Mouse (Mus musculus) mouse trophoblast stem cell (cell line): ENCODE data around the gene Pik3r6.

Experiments used
- in situ Hi-C, 2 experiments: fragments of 300-500 bp; cut with MseI, MboI; formaldehyde crosslinking; loops; 2 replicates in 1 of 2; 3 replicates in 1 of 2; pipeline ENCODE4 v1.15.1; 2025

Pik3r6 gene

DNA sequence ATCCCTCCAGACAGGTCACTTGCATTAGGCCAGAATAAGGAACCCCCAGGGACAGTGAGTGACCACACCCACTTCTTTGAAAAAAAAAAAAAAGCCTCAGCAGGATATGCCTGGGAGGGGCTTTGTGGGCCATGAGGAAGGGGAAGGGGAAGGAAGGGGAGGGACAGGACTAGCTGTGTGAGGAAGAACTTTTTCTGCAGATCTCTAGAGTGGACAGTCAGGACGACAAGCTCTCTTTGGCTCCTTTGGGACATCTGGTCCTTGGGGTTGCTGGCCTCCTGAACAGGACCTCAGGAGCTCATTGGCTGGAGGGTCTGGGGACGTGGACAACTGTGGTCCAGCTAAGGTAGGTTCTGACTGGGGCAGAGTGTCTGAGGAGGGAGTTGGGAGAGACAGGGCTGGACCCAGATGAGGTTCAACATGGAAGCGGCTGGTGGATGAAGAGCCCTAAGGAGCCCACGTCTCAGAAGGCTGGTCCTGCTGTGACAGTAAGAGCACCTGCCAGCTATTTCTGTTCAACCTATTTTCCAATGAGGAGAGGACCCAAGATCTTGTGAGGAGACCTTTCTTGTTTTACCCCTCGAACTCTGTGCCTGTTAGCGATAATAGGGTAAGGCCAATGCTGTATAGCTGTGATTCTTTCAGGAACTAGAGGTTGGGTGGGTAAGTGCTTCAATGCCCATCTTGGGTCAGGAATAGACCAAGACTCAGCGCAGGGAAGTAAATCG, at the start of gene Pik3r6:
Pik3r6 (plus strand) TSS at position 118 of the 728 bp plus-strand sequence.
- in situ Hi-C loops = no loop called here

DNA sequence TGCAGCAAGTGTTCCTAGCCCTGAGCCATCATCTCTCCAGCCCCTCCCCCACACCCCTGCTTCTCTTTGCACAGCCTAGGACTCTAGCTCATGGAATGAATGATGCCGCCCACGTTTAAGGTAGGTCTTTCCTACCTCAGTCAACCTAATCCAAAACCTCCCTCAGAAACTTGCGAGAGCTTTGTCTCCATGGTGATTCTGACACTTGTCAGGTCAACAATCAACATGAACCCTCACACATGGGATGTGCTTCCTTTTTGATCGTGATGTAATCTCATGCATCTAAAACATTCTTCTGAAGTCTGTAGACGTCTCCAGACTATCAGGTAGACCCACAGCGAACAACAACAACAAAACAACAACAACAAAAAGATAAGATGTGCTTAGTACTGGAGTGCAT, 49.5 kb upstream of the Pik3r6 start:
- in situ Hi-C loops = no loop called here

DNA sequence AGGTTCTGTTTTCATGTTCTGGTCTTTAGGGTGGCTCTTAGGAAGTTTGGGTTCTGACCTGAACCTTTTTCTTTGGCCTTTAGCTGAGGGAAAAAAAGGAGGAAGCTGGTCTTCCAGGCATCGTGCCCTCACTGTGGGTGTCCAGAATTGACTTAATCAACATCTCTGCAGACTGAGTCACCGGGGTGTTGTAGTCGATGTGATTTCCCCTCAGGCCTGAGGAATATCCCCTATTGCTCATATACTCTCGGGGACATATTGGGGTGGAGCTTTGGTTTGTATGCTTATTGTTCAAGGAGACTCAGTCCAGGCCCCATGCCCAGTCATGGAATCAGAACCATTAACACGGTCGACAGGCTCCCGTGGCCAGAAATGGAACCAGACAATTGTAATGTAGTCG, 44.7 kb upstream of the Pik3r6 start:
- in situ Hi-C loops = no loop called here

DNA sequence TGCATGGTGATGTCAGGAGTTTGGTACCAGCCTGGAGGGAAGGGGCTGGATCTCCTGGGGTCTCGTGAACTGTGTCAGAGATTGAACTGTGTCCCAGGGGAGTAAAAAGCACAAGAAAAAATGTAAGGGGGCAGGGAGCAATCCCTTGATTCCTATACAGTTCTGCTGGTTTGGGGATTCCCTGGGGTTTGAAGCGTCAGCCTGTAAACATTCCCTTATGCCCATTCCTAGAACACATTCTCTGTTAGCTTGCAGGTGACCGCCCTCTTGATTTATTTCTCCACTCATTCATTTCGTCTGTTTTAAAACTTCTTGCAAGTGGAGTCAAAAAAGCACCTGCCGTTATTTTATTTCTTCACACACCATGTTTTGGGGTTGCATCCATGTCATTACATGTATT, 43.8 kb upstream of the Pik3r6 start:
- in situ Hi-C loops = no loop called here

DNA sequence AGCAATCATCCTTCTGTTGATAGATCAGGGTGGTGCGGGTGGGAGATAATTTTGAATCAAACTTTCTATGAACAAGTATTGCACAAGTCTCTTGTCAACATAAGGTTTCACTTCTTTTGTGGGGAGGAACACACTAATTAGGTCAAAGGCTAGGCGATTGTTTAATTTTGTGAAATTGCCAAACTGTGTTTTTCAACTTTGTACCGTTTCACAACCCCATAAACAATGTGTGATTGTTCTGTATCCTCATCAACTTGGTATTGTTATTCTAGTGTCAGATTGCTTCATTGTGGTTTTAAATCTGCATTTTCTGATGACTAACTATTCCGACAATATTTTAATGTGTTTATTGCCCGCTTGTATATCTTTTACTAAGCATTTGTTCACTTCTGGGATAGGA, 43.3 kb upstream of the Pik3r6 start:
- in situ Hi-C loops = no loop called here

DNA sequence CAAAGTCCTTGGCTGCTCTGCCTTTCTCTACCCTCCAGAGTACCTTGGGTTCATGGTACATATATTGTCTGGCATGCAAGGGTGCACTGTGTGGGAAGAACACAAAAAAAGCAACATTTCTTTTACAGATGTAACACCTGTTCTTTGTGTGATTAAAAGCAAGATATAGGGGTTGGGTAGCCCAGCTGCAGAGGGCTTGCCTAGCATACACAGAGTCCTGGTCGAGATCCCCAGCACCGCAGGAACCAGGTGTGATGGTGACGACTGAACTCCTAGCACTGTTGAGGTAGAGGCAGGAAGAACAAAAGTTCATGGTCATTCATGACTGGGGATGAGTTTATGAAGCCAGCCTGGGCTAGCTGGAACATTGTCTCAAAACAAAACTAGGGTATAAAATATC, 40.1 kb upstream of the Pik3r6 start:
- in situ Hi-C loops = no loop called here

DNA sequence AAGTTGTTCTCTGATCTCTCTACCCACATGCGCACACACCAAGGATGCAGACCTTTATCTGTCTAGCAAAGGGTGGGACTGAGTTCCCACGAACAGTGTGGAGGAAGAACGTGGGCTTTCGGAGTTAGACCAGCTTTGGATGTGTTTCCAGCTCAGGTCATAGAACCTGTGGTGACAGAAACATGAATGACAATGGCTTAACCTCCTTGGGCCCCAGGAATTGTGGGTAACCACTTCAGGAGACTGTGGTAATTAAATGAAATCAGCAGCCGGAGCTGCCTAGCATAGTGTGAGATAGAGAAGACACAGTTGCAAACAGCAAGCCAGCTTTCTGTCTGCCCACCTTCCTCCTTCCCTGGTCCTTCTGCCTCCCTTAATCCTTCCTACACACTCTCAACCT, 38.6 kb upstream of the Pik3r6 start:
- in situ Hi-C loops = no loop called here

DNA sequence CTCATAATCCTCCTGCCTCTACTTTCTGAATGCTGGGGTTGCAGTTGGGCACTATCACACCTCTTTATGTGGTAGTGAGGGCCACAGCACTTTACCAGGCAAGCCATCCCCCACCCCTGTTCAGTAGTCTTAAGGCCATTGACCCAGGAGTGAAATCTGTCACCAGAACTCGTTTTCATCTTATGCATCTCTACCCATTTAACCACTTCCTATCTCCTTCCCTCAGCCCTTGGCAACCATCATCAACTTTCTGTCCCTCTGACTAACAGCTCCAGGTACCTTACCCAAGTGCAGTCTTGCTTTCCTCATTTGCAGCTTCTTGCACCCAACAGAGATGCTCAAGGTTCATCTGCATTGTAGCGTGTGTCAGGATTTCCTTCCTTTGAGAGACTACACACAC, 37.7 kb upstream of the Pik3r6 start:
- in situ Hi-C loops = no loop called here

DNA sequence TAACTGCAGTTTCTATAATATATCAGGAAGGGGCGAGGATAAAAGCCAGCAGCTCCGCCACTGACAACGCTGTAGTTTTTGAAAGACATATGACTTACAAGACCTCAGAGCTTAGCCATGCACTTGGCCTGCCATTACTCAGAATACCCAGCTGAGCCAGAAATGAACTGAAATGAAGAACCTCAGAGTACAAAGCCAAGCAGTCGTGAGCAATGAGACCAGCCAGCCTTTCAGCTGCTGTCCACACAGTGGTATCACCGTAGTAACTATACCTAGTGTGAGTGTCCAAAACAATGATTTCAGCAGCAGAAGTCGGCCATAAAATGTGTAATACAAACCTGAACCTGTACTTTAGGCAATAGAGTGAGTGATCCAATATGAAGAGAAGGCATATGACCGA, 35.4 kb upstream of the Pik3r6 start:
- in situ Hi-C loops = no loop called here

DNA sequence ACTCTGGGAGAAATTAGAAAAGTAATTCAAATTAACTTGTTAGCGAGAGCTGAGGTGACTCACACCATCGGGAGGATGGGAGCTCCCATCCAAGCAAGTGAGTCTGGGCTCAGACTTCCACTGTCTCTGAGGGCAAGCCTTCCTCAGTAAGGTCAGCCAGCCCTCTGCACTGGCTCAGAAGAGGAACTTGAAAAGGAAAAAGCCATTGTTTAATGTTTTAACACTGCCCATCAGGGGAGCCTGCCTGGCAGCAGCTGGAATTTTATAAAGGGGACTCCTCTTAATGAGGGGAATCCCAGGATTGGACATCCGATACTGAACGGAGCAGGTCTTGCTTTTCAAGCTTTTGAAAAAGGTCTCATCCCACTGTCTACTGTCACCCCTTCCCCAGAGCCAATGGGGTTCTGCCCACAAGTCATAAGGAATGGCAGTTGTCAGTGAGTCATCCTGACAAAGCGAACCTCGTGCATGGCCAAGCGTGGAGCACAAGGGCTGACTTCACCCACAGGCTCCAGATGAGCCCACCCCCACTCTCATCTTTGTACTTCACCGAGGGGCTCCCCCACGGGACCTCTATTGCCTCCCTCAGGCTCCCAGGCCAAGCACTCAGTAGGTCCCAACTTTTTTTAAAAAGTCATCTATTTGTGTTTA, 34.7 kb upstream of the Pik3r6 start:
- in situ Hi-C loops = no loop called here

DNA sequence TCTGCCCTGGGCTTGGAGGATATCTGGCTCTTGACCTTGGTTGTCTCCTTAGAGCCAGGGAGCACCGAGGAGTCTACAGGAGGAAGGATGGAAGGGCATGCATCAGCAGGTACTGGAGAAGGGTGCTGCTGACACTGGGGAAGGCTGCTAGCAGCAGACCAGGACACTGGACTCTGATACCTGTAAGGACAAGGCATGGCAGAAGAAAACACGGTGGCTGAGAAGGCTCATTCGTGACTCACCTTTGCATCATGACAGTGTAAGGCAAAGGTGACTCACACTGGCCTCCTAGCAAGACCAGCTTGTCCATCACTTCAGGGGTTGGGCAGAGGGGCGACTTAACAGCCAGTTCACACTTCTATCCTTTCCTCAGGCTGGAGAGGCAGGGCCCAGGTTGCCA, 33.9 kb upstream of the Pik3r6 start:
- in situ Hi-C loops = no loop called here

DNA sequence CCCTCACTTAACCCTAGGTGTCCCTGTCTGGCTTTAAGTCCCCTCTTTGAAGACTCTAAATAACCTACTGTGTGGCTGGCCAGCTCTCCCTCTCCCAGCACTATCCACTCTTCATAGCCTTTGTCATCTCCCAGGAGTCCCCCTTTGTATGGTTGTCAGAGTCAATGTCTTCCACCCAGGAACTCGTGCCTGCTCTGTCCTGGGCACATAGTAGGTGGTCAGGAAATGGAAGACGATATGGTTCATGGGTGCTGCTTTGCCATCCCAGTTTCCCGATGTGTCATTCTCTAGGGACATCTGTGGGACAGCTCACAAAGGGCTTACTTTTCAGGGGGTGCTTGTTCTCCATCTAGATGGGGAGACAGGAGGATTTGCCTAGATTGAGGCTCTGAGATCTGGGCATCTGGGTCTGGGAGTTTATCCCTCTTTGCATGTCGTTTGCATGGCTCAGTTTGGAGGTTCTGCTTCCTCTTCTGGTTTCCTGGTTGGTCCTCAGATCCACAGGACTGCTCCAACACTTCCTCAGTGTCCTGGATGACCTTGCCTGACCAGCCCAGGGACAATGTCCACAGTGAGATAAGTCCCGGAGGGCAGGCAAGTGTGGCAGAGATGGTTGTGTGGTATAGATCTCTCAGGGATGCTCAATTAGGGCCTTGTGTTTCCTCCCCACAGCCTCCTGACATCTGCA, 30.5 kb upstream of the Pik3r6 start:
- in situ Hi-C loops = no loop called here

DNA sequence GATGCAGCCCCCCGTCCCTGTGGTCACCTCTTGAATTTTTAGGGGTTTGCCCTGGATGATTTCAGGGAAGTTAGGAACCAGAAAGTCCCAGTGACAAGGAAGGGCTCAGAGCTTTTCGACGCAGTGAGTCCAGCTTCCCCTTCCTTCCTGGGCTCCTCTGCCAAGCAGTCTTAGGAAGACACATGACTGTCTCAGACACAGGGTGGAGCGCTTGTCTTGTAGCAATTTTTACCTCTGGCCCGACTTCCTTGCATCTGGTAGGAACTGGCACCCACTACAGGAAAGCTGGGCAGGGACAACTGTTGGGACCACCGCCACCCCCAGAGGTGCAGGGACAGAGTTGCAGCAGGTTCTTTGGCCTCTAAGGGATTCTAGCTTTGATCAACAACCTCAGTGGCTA, 28.2 kb upstream of the Pik3r6 start:
- in situ Hi-C loops = no loop called here

DNA sequence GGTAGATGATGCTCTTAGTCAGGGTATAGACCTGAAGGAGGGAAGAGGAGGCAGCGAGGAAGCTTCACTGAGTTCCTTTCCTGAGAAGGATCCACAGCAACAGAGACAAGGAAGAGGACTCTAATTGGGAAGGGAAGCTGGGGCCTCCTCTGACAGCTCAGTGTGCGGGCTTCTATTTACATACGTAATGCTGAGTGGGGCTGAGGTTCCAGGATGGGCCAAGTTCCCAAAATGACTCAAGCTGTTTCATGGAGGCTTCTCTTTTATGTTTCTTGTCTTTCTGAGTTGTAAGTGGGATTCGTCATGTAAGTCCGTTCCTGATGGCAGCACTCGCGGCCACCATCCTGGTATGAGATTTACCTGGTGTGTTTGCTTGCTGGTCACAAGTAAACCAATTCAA, 27.1 kb upstream of the Pik3r6 start:
- in situ Hi-C loops = no loop called here

DNA sequence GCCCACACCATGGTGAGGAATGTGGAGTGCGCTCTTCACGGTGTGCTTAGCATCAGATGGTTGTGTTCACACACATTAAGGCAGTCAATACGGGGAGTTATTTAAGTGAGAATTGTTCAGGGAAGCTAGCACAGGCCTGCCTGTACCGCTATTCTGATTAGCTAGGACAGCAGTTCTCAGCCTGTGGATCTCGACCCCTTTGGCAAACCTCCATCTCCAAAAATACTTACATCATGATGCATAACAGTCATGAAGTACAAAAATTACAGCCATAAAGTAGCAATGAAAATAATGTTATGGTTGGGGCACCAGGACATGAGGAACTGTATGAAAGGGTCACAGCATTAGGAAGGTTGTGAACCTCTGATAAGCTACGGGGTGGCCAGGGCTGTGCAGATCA, 25.2 kb upstream of the Pik3r6 start:
- in situ Hi-C loops = no loop called here

DNA sequence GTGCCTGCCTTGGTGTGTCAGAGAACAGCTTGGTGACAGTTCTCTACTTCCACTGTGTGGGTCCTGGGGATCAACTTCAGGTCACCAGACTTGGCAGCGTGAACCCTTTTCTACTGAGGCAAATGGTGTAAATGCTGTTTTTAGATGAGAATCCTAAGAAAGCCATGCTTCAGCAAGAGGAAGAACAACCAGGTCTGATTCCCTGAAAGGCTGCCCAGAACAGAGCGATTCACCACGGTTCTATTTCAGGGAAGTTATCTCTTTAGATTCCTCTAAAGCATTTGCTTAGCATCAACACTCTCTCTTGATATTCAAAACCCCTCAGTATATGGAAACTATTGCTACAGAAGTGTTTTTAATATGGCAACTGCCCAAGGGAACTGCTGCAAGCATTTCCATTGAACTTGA, 24.2 kb upstream of the Pik3r6 start:
- in situ Hi-C loops = no loop called here

DNA sequence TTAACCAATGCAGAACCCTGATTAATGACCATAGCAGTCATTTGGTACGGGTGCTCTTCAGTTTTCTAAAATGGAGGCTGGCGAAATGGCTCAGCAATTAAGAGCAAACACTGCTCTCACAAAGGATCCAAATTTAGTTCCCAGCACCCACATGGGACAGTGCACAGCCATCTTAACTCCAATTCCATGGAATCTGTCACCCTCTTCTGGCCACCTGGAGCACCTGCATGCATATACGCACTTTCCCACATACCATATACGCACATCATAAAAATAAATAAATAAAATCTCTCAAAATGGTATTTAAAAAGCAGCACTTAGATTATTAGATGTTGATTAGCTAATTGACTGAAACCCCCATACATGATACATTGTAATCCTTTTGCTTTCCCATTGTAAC, 22.2 kb upstream of the Pik3r6 start:
- in situ Hi-C loops = no loop called here

DNA sequence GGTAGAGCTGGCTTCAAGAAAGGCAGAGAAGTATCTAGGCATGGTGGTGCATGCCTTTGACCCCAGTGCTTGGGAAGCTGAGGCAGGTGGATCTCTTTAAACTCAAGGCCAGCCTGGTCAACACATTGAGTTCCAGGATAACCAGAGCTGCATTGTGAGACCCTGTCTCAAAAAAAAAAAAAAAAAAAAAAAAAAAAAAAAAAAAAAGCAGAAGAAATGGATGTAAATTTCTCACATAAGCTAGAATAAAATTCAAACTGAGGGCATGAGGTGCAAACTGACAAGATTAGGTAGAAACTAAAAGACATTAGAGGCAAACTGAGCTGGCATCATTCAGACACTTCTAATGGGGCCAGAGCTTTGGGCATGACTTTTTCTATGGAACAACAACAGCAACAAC, 20.8 kb upstream of the Pik3r6 start:
- in situ Hi-C loops = no loop called here

DNA sequence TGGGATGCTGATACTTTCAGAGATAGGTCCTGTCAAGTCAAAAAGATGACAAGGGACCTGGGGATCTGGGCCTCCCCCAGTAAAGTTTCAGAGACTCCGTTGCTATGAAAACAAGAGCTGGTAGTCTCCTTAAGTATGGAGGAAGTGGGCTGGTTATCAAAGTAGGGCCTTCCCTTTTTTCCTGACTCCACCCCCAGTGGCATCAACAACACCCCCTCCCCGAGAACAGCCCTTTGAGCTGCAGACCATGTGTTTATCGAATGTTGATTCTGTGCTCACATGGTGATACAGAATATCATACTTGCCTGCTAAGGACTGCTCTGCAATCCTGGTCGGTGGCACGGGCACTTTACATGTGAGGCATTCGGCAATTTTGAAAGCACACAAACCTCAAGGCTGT, 19.6 kb upstream of the Pik3r6 start:
- in situ Hi-C loops = no loop called here

DNA sequence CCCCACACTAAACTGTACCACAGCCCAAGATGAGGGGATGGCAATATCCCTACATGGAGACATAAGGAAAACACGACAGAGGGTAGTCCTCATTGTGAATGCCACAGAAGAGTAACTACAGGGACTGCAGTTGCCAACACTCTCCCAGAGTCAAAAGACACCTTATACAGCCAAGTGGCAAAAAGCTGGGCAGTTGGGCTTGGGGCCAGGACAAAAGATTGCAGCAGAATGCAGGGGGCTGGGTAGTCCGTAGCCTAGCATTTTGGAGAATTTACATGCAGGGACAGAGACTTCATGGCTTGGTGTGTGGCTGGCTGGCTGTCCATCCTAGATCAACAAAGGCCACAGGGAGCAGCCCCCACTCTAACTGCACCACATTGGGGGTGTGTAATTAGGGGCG, 18.4 kb upstream of the Pik3r6 start:
- in situ Hi-C loops = no loop called here

DNA sequence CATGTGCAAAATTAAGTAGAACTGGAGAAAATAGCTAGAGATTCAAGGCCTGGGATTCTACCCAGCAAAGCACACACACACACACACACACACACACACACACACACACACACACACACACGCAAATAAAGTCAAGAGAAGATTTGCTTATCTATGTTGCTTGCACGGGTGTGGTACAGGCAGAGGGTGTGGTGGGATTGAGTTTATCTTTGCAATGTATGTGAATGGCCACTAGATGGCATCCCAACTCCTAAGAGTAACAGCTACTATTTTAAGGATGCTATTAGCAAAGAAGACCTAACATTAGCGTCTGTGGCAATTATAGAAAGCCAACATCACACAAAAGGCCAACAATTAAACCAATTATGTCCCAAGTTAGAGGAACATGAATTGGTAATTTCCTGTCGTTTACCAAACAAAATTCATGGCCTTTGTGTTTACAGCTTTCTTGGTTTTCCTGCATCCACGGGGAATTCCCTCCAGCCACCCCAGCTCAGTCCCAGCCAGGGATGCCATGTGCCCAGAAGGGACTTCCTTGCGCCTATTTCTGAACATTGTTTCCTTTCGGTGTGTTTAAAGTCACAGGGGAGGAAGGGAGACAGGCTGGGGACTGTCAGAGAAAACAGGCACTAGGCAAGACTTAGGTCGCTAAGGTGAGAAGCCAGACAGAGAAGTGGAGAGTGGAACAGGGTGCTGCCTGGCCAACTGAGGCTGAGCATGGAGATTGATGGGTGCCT, 17.4 kb upstream of the Pik3r6 start:
- in situ Hi-C loops = loop anchor here (5.0 kb wide), 2 partner anchors 62 to 67 kb away; no protein-coding TSS in a partner anchor

DNA sequence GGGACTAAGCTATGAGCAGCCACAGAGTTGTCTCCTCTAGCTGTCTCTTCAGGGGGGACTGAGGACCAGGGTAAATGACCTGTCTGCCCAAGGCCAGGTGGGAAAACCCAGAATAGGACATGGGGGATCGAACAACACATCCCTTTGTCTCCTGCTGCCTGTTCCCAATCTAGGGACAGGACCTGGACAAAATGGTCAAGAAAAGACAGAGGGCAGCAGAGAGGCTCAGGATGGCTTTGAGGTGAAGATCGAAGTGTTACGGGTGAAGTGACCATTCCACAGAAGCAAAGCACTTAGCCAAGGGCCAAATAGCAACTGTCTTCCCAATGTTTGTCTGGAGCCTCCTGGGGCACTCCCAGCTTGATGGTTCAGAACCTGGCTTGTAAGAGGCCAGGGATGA, 16.7 kb upstream of the Pik3r6 start:
- in situ Hi-C loops = loop anchor here (5.0 kb wide), 2 partner anchors 61 to 66 kb away; no protein-coding TSS in a partner anchor
